Mouse (Mus musculus) intestine, embryonic 16.5 days (tissue): ENCODE measurements around the gene Prss43. TPM values are rescaled to one million over a fixed set of nuclear protein-coding genes. Genes with fewer than 3 reads are reported as not detected.

Experiments used
- ATAC-seq: fragments of 200-750 bp; cut with Nextera tagmentation; 2 replicates; pipeline ENCODE4 v1.8.0; 2017; ENCODE audit warnings: moderate TSS enrichment, moderate library complexity
- H3K27ac ChIP-seq: fragments of 300-500 bp; sonication (generic); 2 replicates; pipeline ENCODE4 v1.5.1; 2014; ENCODE audit warnings: mild to moderate bottlenecking, low read length
- H3K27me3 ChIP-seq: fragments of 300-500 bp; sonication (generic); replicated peaks from 2 replicates; pipeline ENCODE4 v1.6.1; 2014; ENCODE audit warnings: low read length, control low read depth, mixed read lengths; ENCODE audit not compliant: control insufficient read depth, insufficient read depth
- H3K36me3 ChIP-seq: fragments of 300-500 bp; sonication (generic); 2 replicates; pipeline ENCODE4 v1.6.1; 2014; ENCODE audit warnings: low read length, control low read depth; ENCODE audit not compliant: control insufficient read depth, insufficient read depth
- H3K4me1 ChIP-seq: fragments of 300-500 bp; sonication (generic); 2 replicates; pipeline ENCODE4 v1.6.1; 2014; ENCODE audit warnings: low read length, control low read depth, mixed read lengths; ENCODE audit not compliant: control insufficient read depth, insufficient read depth
- H3K4me2 ChIP-seq: fragments of 300-500 bp; sonication (generic); 2 replicates; pipeline ENCODE4 v1.6.1; 2014; ENCODE audit warnings: low read depth, low read length, control low read depth
- H3K4me3 ChIP-seq: fragments of 300-500 bp; sonication (generic); 2 replicates; pipeline ENCODE4 v1.5.1; 2014; ENCODE audit warnings: mild to moderate bottlenecking, low read length
- H3K9ac ChIP-seq: fragments of 300-500 bp; sonication (generic); 2 replicates; pipeline ENCODE4 v1.6.1; 2014; ENCODE audit warnings: low read depth, low read length
- H3K9me3 ChIP-seq: fragments of 300-500 bp; sonication (generic); 2 replicates; pipeline ENCODE4 v1.6.1; 2016; ENCODE audit warnings: low read length, control low read depth; ENCODE audit not compliant: control insufficient read depth
- WGBS: fragments of 180-500 bp; shearing (Covaris S2); extraction: QIAGEN DNeasy Blood & Tissue Kit; methylation state at CpG from one replicate; pipeline ENCODE4 v1.1.7; 2014; 5-methylcytosine and 5-hydroxymethylcytosine counted together
- polyA plus RNA-seq: library from polyadenylated mRNA; unstranded; fragments of >200 nt; fragmentation: Nextera tagmentation; extraction: Ambion mirVana; gene quantifications from 2 replicates; pipeline ENCODE4 v1.2.1, GENCODE M21; 2015

The Prss43 gene
- polyA plus RNA-seq, 1 experiment from 2014 or later: not detected

- Histone ChIP-seq H3K36me3 (no peaks in the 10 kb centered on the region), H3K27ac (no peak within 1 kb of the TSS), H3K9me3 (no peaks in the 10 kb centered on the region), H3K4me3 (peak within 1 kb of the TSS; percentile 37), H3K4me2 (peak within 1 kb of the TSS; percentile 62), H3K27me3 (peaks cover 7% of the 10 kb centered on the region; the same call in 1 of the 2 replicates), H3K9ac (peak within 1 kb of the TSS; percentile 43), H3K4me1 (peaks cover 4% of the 10 kb centered on the region; the same call in 1 of the 2 replicates)
- 11% methylated on average over 49 of the region's 50 CpGs for WGBS
- ATAC-seq: peak; percentile 32; the same call in 1 of the 2 replicates
These were observed 31.4 kb downstream of the Prss43 start, which contains the start of gene Prss50 for GRCm38 (mm10) chr9:110857781-110858472. TSS of gene Prss50 (plus strand) at chr9:110857967.

- peaks cover 7% of the 10 kb centered on the region; the same call in 1 of the 2 replicates for H3K27me3 ChIP-seq
These were observed 32.0 kb downstream of the Prss43 start for GRCm38 (mm10) chr9:110858523-110858922.

GRCm38 (mm10) chr9:110858967-110859596 is 32.6 kb downstream of the Prss43 start:
- Histone ChIP-seq H3K4me1 (peaks cover 4% of the 10 kb centered on the region; the same call in 1 of the 2 replicates), H3K4me3 (no peak overlapping the region), H3K4me2 (no peak overlapping the region), H3K27ac (no peak overlapping the region), H3K9me3 (no peaks in the 10 kb centered on the region), H3K9ac (no peak overlapping the region), H3K27me3 (peaks cover 7% of the 10 kb centered on the region; the same call in 1 of the 2 replicates), H3K36me3 (no peaks in the 10 kb centered on the region)
- 90% methylated on average over 5 of the region's 5 CpGs for WGBS
- no peak for ATAC-seq

More at GRCm38 (mm10) chr9:110858523-110858922, 32.0 kb downstream of the Prss43 start:
- Histone ChIP-seq H3K4me3 (no peak overlapping the region), H3K4me1 (peaks cover 4% of the 10 kb centered on the region; the same call in 1 of the 2 replicates), H3K27ac (no peak overlapping the region), H3K9ac (no peak overlapping the region), H3K4me2 (no peak overlapping the region), H3K36me3 (no peaks in the 10 kb centered on the region), H3K9me3 (no peaks in the 10 kb centered on the region)
- ATAC-seq: no peak
- 49% methylated on average over 5 of the region's 5 CpGs for WGBS

GRCm38 (mm10) chr9:110871030-110871429 is 44.5 kb downstream of the Prss43 start:
- WGBS: 21% methylated on average over 7 of the region's 7 CpGs
- 0 out of 2 replicates have a peak, but pooled peaks have one; percentile 6 for ATAC-seq
- H3K9ac ChIP-seq: no peak overlapping the region

GRCm38 (mm10) chr9:110873681-110874659 is 47.5 kb downstream of the Prss43 start:
- Histone ChIP-seq H3K4me3 (peak overlapping the region; percentile 34), H3K4me1 (peaks cover 35% of the 10 kb centered on the region), H3K27ac (peak overlapping the region; percentile 61; the same call in 1 of the 2 replicates), H3K9ac (peak overlapping the region; percentile 62), H3K36me3 (no peaks in the 10 kb centered on the region), H3K4me2 (peak overlapping the region; percentile 56), H3K9me3 (no peaks in the 10 kb centered on the region), H3K27me3 (no peaks in the 10 kb centered on the region)
- WGBS: 10% methylated on average over 40 of the region's 40 CpGs
- ATAC-seq: no peak

More at GRCm38 (mm10) chr9:110871030-110871429, 44.5 kb downstream of the Prss43 start:
- H3K4me1 ChIP-seq: peaks cover 24% of the 10 kb centered on the region
- no peaks in the 10 kb centered on the region for H3K9me3 ChIP-seq
- H3K27me3 ChIP-seq: no peaks in the 10 kb centered on the region
- H3K36me3 ChIP-seq: no peaks in the 10 kb centered on the region
- no peak overlapping the region for H3K4me2 ChIP-seq
- H3K4me3 ChIP-seq: no peak overlapping the region
- no peak overlapping the region for H3K27ac ChIP-seq

GRCm38 (mm10) chr9:110874660-110875191 is 48.2 kb downstream of the Prss43 start:
- 27% methylated on average over 3 of the region's 3 CpGs for WGBS
- H3K27ac ChIP-seq: no peak overlapping the region; the same call in none of the 2 replicates
- H3K9me3 ChIP-seq: no peaks in the 10 kb centered on the region

GRCm38 (mm10) chr9:110875288-110875695 is 48.8 kb downstream of the Prss43 start:
- peak; percentile 52 for ATAC-seq
- Histone ChIP-seq H3K36me3 (no peaks in the 10 kb centered on the region), H3K4me1 (peaks cover 44% of the 10 kb centered on the region), H3K9ac (peak overlapping the region; percentile 24; the same call in 1 of the 2 replicates), H3K4me3 (no peak overlapping the region), H3K27me3 (no peaks in the 10 kb centered on the region), H3K27ac (peak overlapping the region; percentile 82), H3K9me3 (no peaks in the 10 kb centered on the region), H3K4me2 (no peak overlapping the region)
- WGBS: 21% methylated on average over 5 of the region's 6 CpGs

More at GRCm38 (mm10) chr9:110874660-110875191, 48.2 kb downstream of the Prss43 start:
- H3K9ac ChIP-seq: peak overlapping the region; percentile 24; the same call in 1 of the 2 replicates
- H3K4me2 ChIP-seq: no peak overlapping the region
- H3K36me3 ChIP-seq: no peaks in the 10 kb centered on the region
- peaks cover 42% of the 10 kb centered on the region for H3K4me1 ChIP-seq
- no peak for ATAC-seq
- H3K4me3 ChIP-seq: no peak overlapping the region
- no peaks in the 10 kb centered on the region for H3K27me3 ChIP-seq

- Histone ChIP-seq H3K27ac (peak overlapping the region; percentile 57), H3K9me3 (no peaks in the 10 kb centered on the region), H3K4me2 (no peak overlapping the region), H3K36me3 (no peaks in the 10 kb centered on the region), H3K9ac (no peak overlapping the region), H3K4me3 (no peak overlapping the region), H3K27me3 (no peaks in the 10 kb centered on the region), H3K4me1 (peaks cover 40% of the 10 kb centered on the region)
- 74% methylated on average over 1 of the region's 1 CpGs for WGBS
- 0 out of 2 replicates have a peak, but pooled peaks have one; percentile 7 for ATAC-seq
These were observed 50.9 kb downstream of the Prss43 start for GRCm38 (mm10) chr9:110877353-110877752.
